Mouse (Mus musculus) gastrocnemius, adult 2 months (tissue): ENCODE data around the gene Kif1c. TPM values are rescaled to one million over a fixed set of nuclear protein-coding genes. Genes with fewer than 3 reads are reported as not detected.

Source experiments
- DNase-seq: peaks from one replicate; pipeline ENCODE4 v3.0.0; 2022
- H3K27ac ChIP-seq: fragments of 200-600 bp; 2 replicates; pipeline ENCODE4 v1.8.1; 2022; ENCODE audit warnings: mild to moderate bottlenecking
- H3K4me3 ChIP-seq: fragments of 200-600 bp; 2 replicates; pipeline ENCODE4 v1.8.1; 2022; ENCODE audit warnings: mild to moderate bottlenecking, moderate library complexity
- CTCF ChIP-seq: fragments of 200-600 bp; IDR thresholded peaks from 2 replicates; pipeline ENCODE4 v1.8.1; 2022; ENCODE audit warnings: antibody characterized with exemption, mild to moderate bottlenecking, moderate library complexity
- intact Hi-C: fragments of 180-260 bp; cut with DNase I; formaldehyde crosslinking; loops from one replicate; pipeline ENCODE4 v1.15.1; 2025
- total RNA-seq, 2 experiments: library from RNA; stranded (reverse); gene quantifications; 2 replicates each; pipeline ENCODE4 v1.2.3; 2021

The Kif1c gene
- total RNA-seq, 2 experiments from 2014 or later = 579 to 631 TPM

- peak within 1 kb of the TSS; percentile 92 for H3K27ac ChIP-seq
- no peak for TF ChIP-seq CTCF
- DNase-seq = peak; percentile 92
- intact Hi-C loops = no loop called here
- peak within 1 kb of the TSS; percentile 94 for H3K4me3 ChIP-seq
These were observed 43.4 kb upstream of the Kif1c start, which contains the start of gene Eno3 for GRCm38 (mm10) chr11:70656964-70657363. Eno3 (plus strand) TSS chr11:70657202.

DNA sequence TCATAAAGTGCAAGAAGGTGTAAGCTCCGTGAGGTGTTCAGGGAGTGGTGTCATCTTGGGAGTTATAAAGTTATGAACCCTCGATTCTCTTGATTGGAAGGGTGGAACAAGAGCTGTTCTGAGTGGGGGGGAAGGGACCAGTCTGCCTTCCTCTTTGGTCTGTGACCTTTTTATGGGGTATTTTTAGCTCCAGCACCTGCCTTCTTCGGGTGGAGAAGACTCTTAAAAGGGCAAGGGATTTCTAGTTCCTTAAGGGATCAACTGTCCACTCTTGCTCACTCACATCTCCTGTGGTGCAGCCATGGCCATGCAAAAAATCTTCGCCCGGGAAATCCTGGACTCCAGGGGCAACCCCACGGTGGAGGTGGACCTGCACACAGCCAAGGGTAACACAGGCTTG is 42.8 kb upstream of the Kif1c start:
- H3K27ac ChIP-seq = peak overlapping the region; percentile 92
- DNase-seq = peak; percentile 58
- intact Hi-C loops = no loop called here
- H3K4me3 ChIP-seq = peak overlapping the region; percentile 94
- no peak for TF ChIP-seq CTCF

DNA sequence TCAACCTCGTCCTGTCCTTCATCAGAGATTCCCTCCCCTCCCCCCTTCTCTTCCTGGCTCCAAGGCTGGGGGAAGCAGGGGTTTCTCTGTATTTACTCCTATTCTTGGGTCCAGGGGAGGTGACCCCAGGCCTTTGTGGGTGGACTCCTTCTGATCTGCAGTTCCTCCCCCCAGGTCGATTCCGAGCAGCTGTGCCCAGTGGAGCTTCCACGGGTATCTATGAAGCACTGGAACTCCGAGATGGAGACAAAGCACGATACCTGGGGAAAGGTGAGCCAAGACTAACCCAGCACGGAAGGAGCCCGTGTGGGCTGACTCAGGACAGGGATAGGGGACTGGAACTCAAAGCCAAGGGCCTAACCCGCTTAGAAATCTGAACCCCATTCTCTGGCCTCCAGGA is 42.4 kb upstream of the Kif1c start:
- intact Hi-C loops = no loop called here
- H3K27ac ChIP-seq = peak overlapping the region; percentile 92
- DNase-seq = peak; percentile 32
- TF ChIP-seq CTCF = no peak
- H3K4me3 ChIP-seq = peak overlapping the region; percentile 94

DNA sequence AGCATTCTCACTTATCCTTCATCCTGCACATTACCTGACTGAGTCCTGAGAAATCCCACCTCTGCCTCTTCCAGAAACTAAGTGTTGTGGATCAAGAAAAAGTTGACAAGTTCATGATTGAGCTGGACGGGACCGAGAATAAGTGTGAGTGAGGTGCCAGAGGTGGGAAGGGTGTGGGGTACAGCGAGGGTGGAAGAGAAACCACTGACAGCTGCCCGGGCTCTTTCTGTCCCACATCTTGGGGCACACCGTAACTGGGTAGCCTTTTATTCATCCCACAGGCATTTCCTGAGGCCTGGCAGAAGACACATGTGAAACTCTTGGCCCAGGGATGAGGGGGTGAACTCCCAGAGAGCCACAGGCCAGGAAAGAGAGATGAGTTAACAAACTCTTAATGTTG is 41.8 kb upstream of the Kif1c start:
- intact Hi-C loops = no loop called here
- peak overlapping the region; percentile 94 for H3K4me3 ChIP-seq
- no peak for TF ChIP-seq CTCF
- H3K27ac ChIP-seq = peak overlapping the region; percentile 92
- DNase-seq = no peak

- H3K4me3 ChIP-seq = peak overlapping the region; percentile 94
- peak overlapping the region; percentile 92 for H3K27ac ChIP-seq
- TF ChIP-seq CTCF = no peak
- DNase-seq = peak; percentile 60
- intact Hi-C loops = no loop called here
These were observed 41.4 kb upstream of the Kif1c start for GRCm38 (mm10) chr11:70658942-70659341.

DNA sequence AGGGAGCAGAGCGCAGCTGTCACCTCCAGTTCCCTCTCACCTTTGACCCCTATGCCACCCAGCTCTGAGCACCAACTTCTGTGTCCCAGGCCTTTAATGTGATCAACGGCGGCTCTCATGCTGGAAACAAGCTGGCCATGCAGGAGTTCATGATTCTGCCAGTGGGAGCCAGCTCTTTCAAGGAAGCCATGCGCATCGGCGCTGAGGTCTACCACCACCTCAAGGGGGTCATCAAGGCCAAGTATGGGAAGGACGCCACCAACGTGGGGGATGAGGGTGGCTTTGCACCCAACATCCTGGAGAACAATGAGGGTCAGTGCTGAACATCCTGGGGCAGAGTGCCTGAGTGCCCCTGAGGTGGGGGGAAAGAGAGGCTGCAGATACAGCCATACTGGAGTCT is 39.8 kb upstream of the Kif1c start:
- TF ChIP-seq CTCF = no peak
- no peak for DNase-seq
- intact Hi-C loops = no loop called here
- Histone ChIP-seq H3K4me3 (peak overlapping the region; percentile 94), H3K27ac (peak overlapping the region; percentile 92)

GRCm38 (mm10) chr11:70663101-70663500 is 37.2 kb upstream of the Kif1c start:
- Histone ChIP-seq H3K27ac (peak overlapping the region; percentile 92), H3K4me3 (0 out of 2 replicates have a peak overlapping the region, but pooled peaks have one; percentile 1)
- no peak for TF ChIP-seq CTCF
- peak; percentile 55 for DNase-seq
- intact Hi-C loops = no loop called here

DNA sequence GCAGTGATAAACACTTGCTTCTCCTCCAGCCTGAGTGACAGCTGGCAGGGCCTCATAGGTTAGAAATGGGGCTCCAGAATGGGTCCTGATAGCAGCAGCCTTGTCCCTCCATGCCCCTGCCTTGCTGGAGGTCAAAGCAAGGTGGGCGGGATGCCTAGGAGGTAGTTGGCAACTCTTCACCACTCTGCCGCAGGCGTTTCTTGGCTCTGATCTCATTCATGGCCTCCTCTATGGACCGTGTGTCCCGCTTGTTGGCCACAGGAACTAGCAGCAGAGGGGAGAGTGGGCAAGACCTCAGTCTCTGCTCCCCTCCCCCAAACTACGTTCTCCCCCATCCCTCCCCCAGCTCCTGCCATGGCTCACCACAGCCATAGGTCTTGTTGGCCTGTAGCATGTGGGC is 36.4 kb upstream of the Kif1c start:
- peak; percentile 83 for DNase-seq
- H3K27ac ChIP-seq = peak overlapping the region; percentile 70
- intact Hi-C loops = no loop called here
- no peak overlapping the region for H3K4me3 ChIP-seq
- TF ChIP-seq CTCF = no peak

DNA sequence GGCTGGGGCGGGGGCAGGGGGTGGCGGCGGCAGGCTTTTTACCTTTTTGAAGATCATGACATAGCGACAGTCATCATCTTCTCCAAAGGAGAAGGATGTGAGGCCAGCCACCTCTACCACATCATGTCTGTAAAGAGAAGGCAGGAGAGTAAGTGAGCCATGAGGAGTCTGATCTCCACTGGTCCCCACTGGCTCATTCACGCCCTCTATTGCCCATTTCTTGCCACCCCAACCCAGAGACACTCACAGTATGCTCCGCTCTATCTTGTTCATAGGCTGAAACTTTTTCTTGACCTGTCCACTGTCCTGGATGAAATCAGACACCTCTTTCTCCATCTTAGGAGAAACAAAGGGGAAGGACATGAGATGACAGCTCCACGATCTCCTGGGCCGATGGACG is 35.6 kb upstream of the Kif1c start:
- Histone ChIP-seq H3K27ac (peak overlapping the region; percentile 28; the same call in 1 of the 2 replicates), H3K4me3 (no peak overlapping the region)
- TF ChIP-seq CTCF = peak; percentile 16; the same call in 1 of the 2 replicates
- no peak for DNase-seq
- intact Hi-C loops = no loop called here

GRCm38 (mm10) chr11:70666687-70667086 is 33.7 kb upstream of the Kif1c start:
- peak; percentile 41 for DNase-seq
- TF ChIP-seq CTCF = no peak
- intact Hi-C loops = no loop called here
- Histone ChIP-seq H3K27ac (peak overlapping the region; percentile 99), H3K4me3 (peak overlapping the region; percentile 2)

DNA sequence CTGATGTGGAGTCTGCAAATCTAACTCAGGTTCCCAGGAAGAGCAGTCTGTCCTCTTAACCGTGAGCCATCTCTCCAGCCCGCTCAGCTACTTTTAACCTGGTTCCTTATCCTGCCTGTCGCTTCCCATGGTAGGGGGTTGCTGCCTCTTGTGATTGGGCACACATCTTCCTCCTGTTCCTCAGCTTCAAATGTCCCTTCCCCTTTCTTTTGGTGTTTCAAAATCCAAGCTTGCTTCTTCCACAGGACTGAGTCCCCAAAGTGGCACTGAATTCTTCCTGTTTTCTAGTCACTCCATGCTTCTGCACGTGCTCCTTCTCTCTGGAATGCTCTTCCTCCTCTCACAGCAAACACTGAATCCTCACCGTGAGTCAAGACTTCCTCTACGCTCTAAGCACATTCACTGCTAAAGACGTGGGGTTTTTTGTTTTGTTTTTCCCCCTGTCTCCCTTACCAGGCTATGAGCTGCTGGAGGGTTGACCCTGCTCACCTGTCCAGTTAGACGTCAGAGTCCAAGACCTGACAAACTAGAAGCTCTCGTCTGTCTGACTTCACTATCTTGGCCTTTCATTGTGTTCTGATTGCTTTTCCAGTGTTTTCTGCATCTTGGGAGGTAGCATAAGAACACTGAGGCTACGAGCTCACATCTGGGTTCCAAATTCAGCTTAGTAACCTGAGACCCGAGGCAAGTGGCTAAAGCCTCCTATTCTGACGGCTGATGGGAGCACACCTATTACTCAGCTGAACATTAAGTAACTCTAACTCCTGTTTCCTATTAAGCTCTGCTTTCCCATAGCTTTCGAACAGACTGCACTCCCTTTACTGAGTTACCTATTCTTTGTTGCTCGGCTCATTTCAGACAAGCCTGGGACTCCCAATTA is 32.8 kb upstream of the Kif1c start:
- peak; percentile 12 for DNase-seq
- TF ChIP-seq CTCF = no peak
- H3K27ac ChIP-seq = peak overlapping the region; percentile 99
- H3K4me3 ChIP-seq = peak overlapping the region; percentile 75
- intact Hi-C loops = loop anchor here (2.0 kb wide), 1 partner anchor 13 kb away; the partner anchor contains the start of gene Pfn1

DNA sequence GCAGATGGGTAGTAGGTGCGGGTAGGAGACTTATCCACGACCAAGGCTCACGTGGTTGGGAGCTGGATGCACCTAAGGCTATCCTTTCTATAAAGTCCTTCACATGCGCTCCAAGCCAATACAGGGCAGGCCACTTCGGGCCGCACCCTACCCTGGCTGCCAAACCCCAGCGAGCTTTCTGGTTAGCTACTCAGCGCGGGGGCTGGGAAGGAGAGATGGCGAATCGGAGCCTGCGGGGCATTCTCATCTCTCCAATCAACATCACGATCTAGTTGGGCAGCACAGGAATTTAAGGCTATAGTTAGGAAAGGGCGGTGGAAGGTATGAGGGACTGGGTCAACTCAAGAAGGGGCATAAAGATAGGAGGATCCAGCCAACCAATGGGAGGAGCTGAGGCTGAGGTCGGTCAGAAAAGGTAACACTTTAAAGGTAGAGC is 32.0 kb upstream of the Kif1c start:
- intact Hi-C loops = loop anchor here (2.0 kb wide), 1 partner anchor 14 kb away; the partner anchor contains the start of gene Pfn1
- DNase-seq = peak; percentile 90
- Histone ChIP-seq H3K4me3 (peak overlapping the region; percentile 75), H3K27ac (peak overlapping the region; percentile 99)
- TF ChIP-seq CTCF = no peak

- peak; percentile 97 for DNase-seq
- intact Hi-C loops = loop anchor here (2.0 kb wide), 1 partner anchor 14 kb away; the partner anchor contains the start of gene Pfn1
- no peak for TF ChIP-seq CTCF
These were observed 31.4 kb upstream of the Kif1c start, which contains the start of gene Spag7 for GRCm38 (mm10) chr11:70668771-70669505. Spag7 (minus strand) TSS chr11:70669416.

More at GRCm38 (mm10) chr11:70668771-70669505, 31.4 kb upstream of the Kif1c start, which contains the start of gene Spag7:
- H3K4me3 ChIP-seq = peak within 1 kb of the TSS; percentile 75
- peak within 1 kb of the TSS; percentile 99 for H3K27ac ChIP-seq
